Mouse (Mus musculus) CH12.LX (cell line): ENCODE data around the gene Gm8300. TPM values are rescaled to one million over a fixed set of nuclear protein-coding genes. Genes with fewer than 3 reads are reported as not detected.

Experiments
- DNase-seq: peaks from one replicate; pipeline ENCODE4 v3.0.0-alpha.2; 2013; ENCODE audit errors: extremely low read depth
- H3K27ac ChIP-seq: 2 replicates; pipeline ENCODE4 v1.5.1; 2012; ENCODE audit warnings: low read depth, mild to moderate bottlenecking, control low read depth, moderate library complexity; ENCODE audit not compliant: insufficient read depth
- H3K27me3 ChIP-seq: replicated peaks from 2 replicates; pipeline ENCODE3; 2012; ENCODE audit warnings: inconsistent platforms
- H3K36me3 ChIP-seq, 2 experiments: replicated peaks in 1 of 2; 2 replicates each; pipeline versions ENCODE3 to v1.6.1; 2012; ENCODE audit warnings: inconsistent platforms in 1 of 2, low read length in 1 of 2, mild to moderate bottlenecking in 1 of 2, mixed read lengths in 1 of 2, moderate library complexity in 1 of 2; ENCODE audit not compliant: control insufficient read depth in 1 of 2, insufficient read depth in 1 of 2
- H3K4me1 ChIP-seq, 2 experiments: 2 replicates each; pipeline ENCODE4 v1.6.1; 2012; ENCODE audit warnings: inconsistent platforms in 1 of 2, moderate library complexity in 1 of 2; ENCODE audit not compliant: insufficient read depth in 2 of 2, control insufficient read depth in 1 of 2
- H3K4me2 ChIP-seq: 2 replicates; pipeline ENCODE4 v1.6.1; 2012; ENCODE audit warnings: low read depth, mild to moderate bottlenecking, control low read depth; ENCODE audit not compliant: poor library complexity, insufficient read depth, severe bottlenecking
- H3K4me3 ChIP-seq, 3 experiments: fragments of 150-350 bp in 1 of 3; sonication (generic) in 1 of 3; replicated peaks in 1 of 3; 2 replicates each; pipeline versions ENCODE3 to v1.5.1; 2011 to 2012; ENCODE audit warnings: low read depth in 2 of 3, low read length in 2 of 3, mild to moderate bottlenecking in 2 of 3, moderate library complexity in 2 of 3, control low read depth in 1 of 3, improper control_type of control experiment in 1 of 3, inconsistent platforms in 1 of 3, mixed read lengths in 1 of 3; ENCODE audit not compliant: poor library complexity in 1 of 3
- H3K79me2 ChIP-seq: replicated peaks from 2 replicates; pipeline ENCODE4 v1.6.1; 2012; ENCODE audit warnings: mild to moderate bottlenecking, moderate library complexity; ENCODE audit not compliant: control insufficient read depth, poor library complexity, insufficient read depth, severe bottlenecking; ENCODE audit errors: extremely low read depth
- H3K9ac ChIP-seq: 2 replicates; pipeline ENCODE4 v1.6.1; 2012; ENCODE audit warnings: low read depth, mild to moderate bottlenecking, control low read depth, moderate library complexity; ENCODE audit not compliant: insufficient read depth
- H3K9me3 ChIP-seq: replicated peaks from 2 replicates; pipeline ENCODE3; 2012; ENCODE audit warnings: low read length, inconsistent platforms, mixed read lengths
- BHLHE40 ChIP-seq: IDR thresholded peaks from 2 replicates; pipeline ENCODE4 v1.6.1; 2011; ENCODE audit warnings: mild to moderate bottlenecking, low read depth, low read length, improper control_type of control experiment
- CHD1 ChIP-seq: IDR thresholded peaks from 2 replicates; pipeline ENCODE4 v1.6.1; 2012; ENCODE audit warnings: low read depth, low read length, improper control_type of control experiment, inconsistent platforms
- CHD2 ChIP-seq: IDR thresholded peaks from 2 replicates; pipeline ENCODE4 v1.6.1; 2011; ENCODE audit warnings: low read length, improper control_type of control experiment
- CTCF ChIP-seq, 2 experiments: IDR thresholded peaks in 1 of 2; conservative IDR thresholded peaks in 1 of 2; 2 replicates each; pipeline ENCODE4 v1.5.1; 2011 to 2012; ENCODE audit warnings: low read depth in 2 of 2, low read length in 2 of 2, improper control_type of control experiment in 1 of 2, inconsistent platforms in 1 of 2, mild to moderate bottlenecking in 1 of 2, moderate library complexity in 1 of 2
- E2F4 ChIP-seq: IDR thresholded peaks from 2 replicates; pipeline ENCODE4 v1.6.1; 2011; ENCODE audit warnings: low read depth, low read length, improper control_type of control experiment; ENCODE audit not compliant: insufficient replicate concordance
- ELF1 ChIP-seq: IDR thresholded peaks from 2 replicates; pipeline ENCODE4 v1.6.1; 2014; ENCODE audit warnings: low read depth, mild to moderate bottlenecking, inconsistent platforms, low read length, improper control_type of control experiment
- EP300 ChIP-seq: IDR thresholded peaks from 2 replicates; pipeline ENCODE4 v1.6.1; 2011; ENCODE audit warnings: low read length, improper control_type of control experiment
- ETS1 ChIP-seq: conservative IDR thresholded peaks from 2 replicates; pipeline ENCODE4 v1.6.1; 2012; ENCODE audit warnings: low read depth, mild to moderate bottlenecking, inconsistent platforms, low read length, improper control_type of control experiment, moderate library complexity
- GABPA ChIP-seq: IDR thresholded peaks from 2 replicates; pipeline ENCODE4 v1.6.1; 2012; ENCODE audit warnings: low read depth, low read length, improper control_type of control experiment, inconsistent platforms; ENCODE audit not compliant: insufficient replicate concordance
- HCFC1 ChIP-seq: IDR thresholded peaks from 2 replicates; pipeline ENCODE4 v1.6.1; 2012; ENCODE audit warnings: low read depth, mild to moderate bottlenecking, inconsistent platforms, low read length, improper control_type of control experiment
- IRF4 ChIP-seq: IDR thresholded peaks from 2 replicates; pipeline ENCODE4 v1.6.1; 2014; ENCODE audit warnings: low read depth, mild to moderate bottlenecking, inconsistent platforms, low read length, improper control_type of control experiment
- JUN ChIP-seq: IDR thresholded peaks from 2 replicates; pipeline ENCODE4 v1.6.1; 2011; ENCODE audit warnings: low read depth, mild to moderate bottlenecking, low read length, improper control_type of control experiment, moderate library complexity; ENCODE audit not compliant: insufficient read depth
- JUND ChIP-seq: conservative IDR thresholded peaks from 2 replicates; pipeline ENCODE4 v1.6.1; 2011; ENCODE audit warnings: low read depth, low read length, improper control_type of control experiment
- KAT2A ChIP-seq: IDR thresholded peaks from 2 replicates; pipeline ENCODE4 v1.6.1; 2012; ENCODE audit warnings: low read length, improper control_type of control experiment, inconsistent platforms; ENCODE audit not compliant: insufficient replicate concordance
- MAFK ChIP-seq: IDR thresholded peaks from 2 replicates; pipeline ENCODE4 v1.6.1; 2011; ENCODE audit warnings: low read length, improper control_type of control experiment; ENCODE audit not compliant: insufficient replicate concordance
- MAX ChIP-seq: IDR thresholded peaks from 2 replicates; pipeline ENCODE4 v1.6.1; 2011; ENCODE audit warnings: low read length, improper control_type of control experiment
- MAZ ChIP-seq: IDR thresholded peaks from 2 replicates; pipeline ENCODE4 v1.6.1; 2012; ENCODE audit warnings: low read depth, mild to moderate bottlenecking, inconsistent platforms, low read length, improper control_type of control experiment, moderate library complexity
- MEF2A ChIP-seq: IDR thresholded peaks from 2 replicates; pipeline ENCODE4 v1.6.1; 2014; ENCODE audit warnings: low read depth, mild to moderate bottlenecking, inconsistent platforms, low read length, improper control_type of control experiment, borderline replicate concordance
- MXI1 ChIP-seq: IDR thresholded peaks from 2 replicates; pipeline ENCODE4 v1.6.1; 2011; ENCODE audit warnings: mild to moderate bottlenecking, low read depth, low read length, improper control_type of control experiment
- MYC ChIP-seq: IDR thresholded peaks from 2 replicates; pipeline ENCODE4 v1.6.1; 2011; ENCODE audit warnings: low read depth, mild to moderate bottlenecking, improper control_type of control experiment, low read length
- NELFE ChIP-seq: IDR thresholded peaks from 2 replicates; pipeline ENCODE4 v1.6.1; 2011; ENCODE audit warnings: low read depth, low read length, improper control_type of control experiment
- NRF1 ChIP-seq: IDR thresholded peaks from 2 replicates; pipeline ENCODE4 v1.6.1; 2014; ENCODE audit warnings: low read depth, mild to moderate bottlenecking, inconsistent platforms, low read length, improper control_type of control experiment, moderate library complexity
- PAX5 ChIP-seq: IDR thresholded peaks from 2 replicates; pipeline ENCODE4 v1.6.1; 2012; ENCODE audit warnings: low read length, inconsistent platforms, mixed read lengths
- POLR2A ChIP-seq: IDR thresholded peaks from 2 replicates; pipeline ENCODE4 v1.6.1; 2011; ENCODE audit warnings: low read depth, mild to moderate bottlenecking, improper control_type of control experiment, low read length
- POLR2AphosphoS2 ChIP-seq: IDR thresholded peaks from 2 replicates; pipeline ENCODE4 v1.6.1; 2011; ENCODE audit warnings: low read depth, low read length, improper control_type of control experiment
- RAD21 ChIP-seq: IDR thresholded peaks from 2 replicates; pipeline ENCODE4 v1.6.1; 2011; ENCODE audit warnings: low read depth, mild to moderate bottlenecking, low read length, improper control_type of control experiment, moderate library complexity
- RCOR1 ChIP-seq: conservative IDR thresholded peaks from 2 replicates; pipeline ENCODE4 v1.6.1; 2012; ENCODE audit warnings: low read depth, mild to moderate bottlenecking, inconsistent platforms, low read length, improper control_type of control experiment
- SIN3A ChIP-seq: IDR thresholded peaks from 2 replicates; pipeline ENCODE4 v1.6.1; 2012; ENCODE audit warnings: low read length, improper control_type of control experiment, inconsistent platforms
- SMC3 ChIP-seq: IDR thresholded peaks from 2 replicates; pipeline ENCODE4 v1.6.1; 2011; ENCODE audit warnings: low read depth, low read length, improper control_type of control experiment
- TBP ChIP-seq: conservative IDR thresholded peaks from 2 replicates; pipeline ENCODE4 v1.6.1; 2011; ENCODE audit warnings: low read depth, low read length, improper control_type of control experiment
- TCF12 ChIP-seq: IDR thresholded peaks from 2 replicates; pipeline ENCODE4 v1.6.1; 2014; ENCODE audit warnings: low read depth, mild to moderate bottlenecking, inconsistent platforms, low read length, improper control_type of control experiment
- UBTF ChIP-seq: IDR thresholded peaks from 2 replicates; pipeline ENCODE4 v1.6.1; 2012; ENCODE audit warnings: low read depth, mild to moderate bottlenecking, inconsistent platforms, low read length, improper control_type of control experiment, moderate library complexity
- USF1 ChIP-seq: IDR thresholded peaks from 2 replicates; pipeline ENCODE4 v1.6.1; 2014; ENCODE audit warnings: low read depth, mild to moderate bottlenecking, inconsistent platforms, low read length, improper control_type of control experiment
- USF2 ChIP-seq: conservative IDR thresholded peaks from 2 replicates; pipeline ENCODE4 v1.6.1; 2011; ENCODE audit warnings: low read depth, low read length, improper control_type of control experiment
- ZC3H11A ChIP-seq: IDR thresholded peaks from 2 replicates; pipeline ENCODE4 v1.6.1; 2012; ENCODE audit warnings: low read depth, mild to moderate bottlenecking, inconsistent platforms, low read length, improper control_type of control experiment
- ZKSCAN1 ChIP-seq: IDR thresholded peaks from 2 replicates; pipeline ENCODE4 v1.6.1; 2012; ENCODE audit warnings: low read depth, inconsistent platforms, low read length, improper control_type of control experiment, borderline replicate concordance
- ZMIZ1 ChIP-seq: IDR thresholded peaks from 2 replicates; pipeline ENCODE4 v1.6.1; 2012; ENCODE audit warnings: low read depth, mild to moderate bottlenecking, inconsistent platforms, low read length, improper control_type of control experiment
- ZNF384 ChIP-seq: IDR thresholded peaks from 2 replicates; pipeline ENCODE4 v1.6.1; 2012; ENCODE audit warnings: low read depth, low read length, improper control_type of control experiment, inconsistent platforms
- dilution Hi-C: fragments of 300-500 bp; cut with MboI; formaldehyde crosslinking; loops from 2 replicates; pipeline ENCODE4 v1.14.3; 2020; ENCODE audit warnings: low sequenced_read_pairs; ENCODE audit not compliant: extremely low pct_unique_long_range_greater_than_20kb, extremely low pct_ligation_motif_present
- in situ Hi-C: fragments of 300-500 bp; cut with MboI; formaldehyde crosslinking; loops from 3 replicates; pipeline ENCODE4 v1.14.3; 2019; ENCODE audit warnings: low sequenced_read_pairs, low pct_ligation_motif_present, low pct_unique_long_range_greater_than_20kb, mixed read lengths
- polyA plus RNA-seq: library from polyadenylated mRNA; unstranded; fragments of >175 nt; gene quantifications from 2 replicates; pipeline ENCODE4 v1.2.1, GENCODE M21; 2012; ENCODE audit warnings: low read depth; ENCODE audit not compliant: insufficient read length
- total RNA-seq, 2 experiments: library from RNA; depleted of rRNA; stranded (reverse); fragments of 300-350 nt in 1 of 2; fragments of >200 nt in 1 of 2; gene quantifications; 2 replicates each; pipeline ENCODE4 v1.2.3; 2012 to 2014

The Gm8300 gene
- total and polyA plus RNA-seq, 3 experiments, result 0.04 TPM; not detected in 2

- DNase-seq, result peak; percentile 97
- peak within 1 kb of the TSS; percentile 88 for H3K4me2 ChIP-seq
- peaks cover 42% of the 10 kb centered on the region for H3K79me2 ChIP-seq
- dilution Hi-C loops, result no loop called here
- no peaks in the 10 kb centered on the region for H3K27me3 ChIP-seq
- H3K4me3 ChIP-seq, result peak within 1 kb of the TSS; percentile 83 to 96 (median 86)
- H3K9ac ChIP-seq, result peak within 1 kb of the TSS; percentile 98
- H3K9me3 ChIP-seq, result no peaks in the 10 kb centered on the region
- H3K36me3 ChIP-seq, result peaks cover 12 to 21% of the 10 kb centered on the region in 2 experiments
- peaks cover 5 to 17% of the 10 kb centered on the region in 2 experiments; a peak in 3 of 4 replicates for H3K4me1 ChIP-seq
- TF ChIP-seq JUND (no peak), POLR2A (peak; percentile 89), TCF12 (peak; percentile 83), MEF2A (peak; percentile 63; the same call in 1 of the 2 replicates), SIN3A (peak; percentile 87), HCFC1 (peak; percentile 99), MAZ (no peak), USF2 (no peak), JUN (no peak), CHD1 (peak; percentile 91), CTCF (conservative IDR thresholded peaks at IDR 0.05 in 1 of 2, IDR thresholded peaks at IDR 0.05 in 1 of 2; ENCODE audit: low read depth in 2 of 2, low read length in 2 of 2) (no peak), MAX (peak; percentile 83), POLR2AphosphoS2 (peak; percentile 83; the same call in 1 of the 2 replicates), ZKSCAN1 (no peak), ZNF384 (no peak), MAFK (no peak), CHD2 (no peak), MYC (peak; percentile 66), ELF1 (peak; percentile 92), E2F4 (peak; percentile 88; the same call in 1 of the 2 replicates), NRF1 (peak; percentile 95), TBP (peak; percentile 81), RAD21 (no peak), KAT2A (peak; percentile 99), ZC3H11A (no peak), SMC3 (no peak), MXI1 (peak; percentile 47; the same call in 1 of the 2 replicates), BHLHE40 (no peak), UBTF (peak; percentile 100), RCOR1 (no peak), ETS1 (no peak), EP300 (no peak), USF1 (no peak), GABPA (peak; percentile 78; the same call in 1 of the 2 replicates), ZMIZ1 (peak; percentile 45; the same call in 1 of the 2 replicates), PAX5 (no peak), NELFE (peak; percentile 82), IRF4 (peak; percentile 50)
- in situ Hi-C loops, result no loop called here
- peak within 1 kb of the TSS; percentile 36; the same call in 1 of the 2 replicates for H3K27ac ChIP-seq
Measured at GRCm38 (mm10) chr12:87471964-87472786, 41.9 kb upstream of the Gm8300 start, which contains the start of gene Snw1. Snw1 (minus strand) TSS chr12:87472274.
